Mouse (Mus musculus): ENCODE measurements around the gene Mgarp.

DNA sequence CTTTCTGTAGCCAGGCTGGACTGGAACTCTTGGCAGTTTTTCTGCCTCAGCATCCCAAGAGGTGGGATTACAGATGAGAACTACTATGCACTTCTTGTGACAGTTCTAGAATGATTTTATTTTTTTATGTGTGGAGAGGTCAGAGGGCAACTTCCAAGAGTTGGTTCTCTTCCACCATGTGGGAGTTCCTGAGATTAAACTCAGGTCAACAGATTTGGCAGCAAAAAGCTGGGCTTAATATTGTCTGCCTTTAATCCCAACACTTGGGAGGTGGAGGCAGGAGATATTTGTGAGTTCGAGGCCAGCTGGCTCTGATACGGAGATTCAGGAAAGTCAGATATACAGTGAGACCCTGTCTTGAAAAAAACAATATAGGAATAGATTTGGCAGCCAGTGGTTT, 21.4 kb upstream of the Mgarp start:
- TF ChIP-seq CTCF (IDR thresholded peaks at IDR 0.05; ENCODE audit: extremely low read depth, insufficient read depth, insufficient read length, insufficient replicate concordance), result no peak
- TF ChIP-seq POLR2A (IDR thresholded peaks at IDR 0.05; ENCODE audit: low read depth, low read length), result no peak
